Mouse (Mus musculus) T-helper 1 cell (primary cell): ENCODE data around the gene Cd300ld5.

Experiments used
- in situ Hi-C: fragments of 300-600 bp; cut with MboI, MseI; formaldehyde crosslinking; loops from one replicate; pipeline ENCODE4 v1.15.1; 2025; ENCODE audit warnings: high pct_unique_total_duplicates

Gene Cd300ld5

DNA sequence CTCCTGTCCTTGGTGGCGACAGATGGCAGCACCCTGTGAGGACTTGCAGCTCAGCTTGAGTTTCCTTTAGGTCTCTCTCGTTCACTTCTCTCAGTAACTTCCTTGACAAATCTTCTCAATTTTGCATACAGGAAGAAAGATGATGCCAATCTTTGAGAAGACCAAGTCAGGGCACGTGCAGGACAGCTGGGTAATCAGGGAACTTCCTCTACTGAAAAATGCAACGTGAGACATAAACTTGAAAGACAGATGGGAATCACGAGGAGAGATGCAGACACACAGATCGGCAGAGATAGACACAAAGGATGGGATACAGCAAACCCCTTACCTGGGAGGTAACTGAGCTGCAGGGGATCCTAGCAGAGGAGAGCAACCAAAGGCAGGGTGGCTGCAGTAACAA, at the start of gene Cd300ld5:
Cd300ld5 (minus strand) TSS at position 101 of the 400 bp plus-strand sequence.
- in situ Hi-C loops: loop anchor here (10.0 kb wide), 1 partner anchor 53 kb away; the partner anchor contains the start of gene Cd300ld

DNA sequence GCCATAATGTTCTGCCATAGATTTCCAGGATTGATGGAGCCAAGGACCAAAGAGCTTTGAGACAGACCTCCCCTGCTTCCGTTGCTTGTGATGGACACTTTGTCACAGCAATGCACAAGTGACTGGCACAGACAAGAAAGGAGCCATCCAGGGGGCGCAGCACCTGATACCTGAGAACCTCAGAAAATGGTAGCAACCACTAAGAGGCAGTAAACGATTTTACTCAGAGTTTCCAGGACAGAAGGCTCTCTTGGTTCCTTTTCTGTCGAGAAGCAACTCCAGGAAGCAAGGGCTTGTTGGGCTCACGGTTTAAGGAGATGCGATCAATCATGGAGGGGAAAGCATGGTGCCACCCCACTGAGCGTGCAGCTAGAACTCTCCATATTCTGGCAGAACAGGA, 48.6 kb upstream of the Cd300ld5 start:
- in situ Hi-C loops: no loop called here

DNA sequence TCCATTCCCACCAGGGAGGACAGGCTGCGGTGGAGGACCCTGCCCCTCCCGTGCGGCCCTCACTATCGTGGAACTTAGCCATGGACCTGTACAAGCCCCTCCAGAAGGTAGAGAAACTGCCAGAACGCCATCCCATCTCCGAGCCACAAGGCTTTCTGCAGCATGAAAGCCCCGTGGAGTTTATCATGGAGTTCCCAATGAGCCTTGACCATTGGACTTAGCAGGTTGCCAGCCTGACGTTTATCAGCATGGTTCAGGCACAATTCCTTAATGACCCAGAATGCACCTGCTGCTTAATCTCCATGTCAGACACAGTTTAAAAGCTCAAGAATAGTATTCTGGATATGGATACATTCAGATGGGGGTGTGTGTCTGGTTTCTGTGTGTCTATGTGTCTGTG, 47.5 kb upstream of the Cd300ld5 start:
- in situ Hi-C loops: no loop called here

DNA sequence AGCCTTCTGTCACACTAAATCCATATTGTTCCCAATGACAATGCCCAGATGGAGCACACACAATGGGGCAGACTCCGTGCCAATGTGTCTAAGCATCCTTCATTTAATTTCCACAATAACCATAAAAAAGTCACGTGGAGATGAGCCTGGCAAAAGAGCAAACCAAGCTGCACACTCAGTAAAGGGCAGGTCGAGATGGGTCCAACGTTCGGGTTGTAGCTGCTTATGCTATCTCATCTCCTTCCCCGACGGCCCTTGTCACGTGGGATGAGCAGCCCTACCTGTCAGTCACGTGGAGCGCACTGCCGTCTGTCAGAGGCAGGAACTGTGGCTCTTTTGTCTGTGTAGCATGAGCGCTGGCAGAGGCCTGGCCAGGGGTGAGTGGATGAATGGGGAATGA, 47.0 kb upstream of the Cd300ld5 start:
- in situ Hi-C loops: no loop called here

DNA sequence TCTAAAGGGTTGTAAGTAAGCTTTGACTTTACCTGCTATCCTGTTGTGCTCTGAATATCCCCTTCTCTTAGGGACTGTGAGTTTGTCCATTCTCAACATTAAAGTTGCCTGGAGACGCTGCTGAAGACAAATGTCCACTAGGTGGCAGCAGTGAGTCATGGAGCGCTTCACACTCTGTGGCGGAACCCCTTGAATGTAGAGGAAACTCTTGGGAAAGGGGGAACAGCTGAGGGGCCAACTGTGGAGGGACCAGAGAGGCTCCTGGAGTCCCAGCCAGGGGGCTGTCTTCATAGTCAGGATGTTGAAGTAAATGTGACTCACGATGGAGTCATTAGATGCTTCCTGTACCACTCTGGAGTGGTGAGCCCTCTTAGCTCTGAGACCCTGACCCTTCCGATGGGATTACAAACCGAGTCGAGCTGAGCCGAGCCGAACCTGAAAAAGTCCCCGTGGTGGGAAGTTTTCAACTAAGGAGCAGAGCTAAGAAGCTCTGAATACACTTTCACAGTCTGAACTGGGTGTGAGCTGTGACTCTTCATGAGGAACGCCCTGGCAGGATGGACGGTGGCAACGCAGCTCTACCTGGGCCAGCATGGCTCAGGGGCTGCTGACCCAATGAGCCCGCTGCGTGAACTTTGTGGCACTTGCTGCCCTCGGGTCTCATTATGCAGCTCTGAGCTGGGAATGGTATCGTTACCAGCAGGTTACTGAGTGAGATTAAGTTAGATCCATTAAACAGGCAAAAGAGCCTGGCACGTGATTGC, 46.0 kb upstream of the Cd300ld5 start:
- in situ Hi-C loops: no loop called here

DNA sequence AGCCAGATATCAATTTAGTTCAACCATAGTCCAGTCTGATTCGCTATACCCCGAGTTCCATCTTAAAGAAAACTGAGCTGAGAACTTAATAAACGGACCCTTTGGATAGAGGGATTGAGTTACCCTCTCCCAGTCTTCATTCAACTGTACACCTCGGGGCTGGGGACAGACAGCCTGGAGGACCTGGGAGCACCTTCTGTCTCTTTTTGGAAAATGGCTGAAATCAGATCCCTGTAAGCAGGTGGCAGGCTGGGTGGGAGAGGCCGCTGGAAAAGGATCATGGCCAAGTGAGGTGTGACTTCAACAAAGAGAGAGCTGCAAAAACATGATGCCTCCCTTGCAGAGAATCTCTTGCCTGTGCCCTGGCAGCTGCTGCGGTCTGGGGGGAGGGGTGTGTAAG, 44.6 kb upstream of the Cd300ld5 start:
- in situ Hi-C loops: no loop called here

DNA sequence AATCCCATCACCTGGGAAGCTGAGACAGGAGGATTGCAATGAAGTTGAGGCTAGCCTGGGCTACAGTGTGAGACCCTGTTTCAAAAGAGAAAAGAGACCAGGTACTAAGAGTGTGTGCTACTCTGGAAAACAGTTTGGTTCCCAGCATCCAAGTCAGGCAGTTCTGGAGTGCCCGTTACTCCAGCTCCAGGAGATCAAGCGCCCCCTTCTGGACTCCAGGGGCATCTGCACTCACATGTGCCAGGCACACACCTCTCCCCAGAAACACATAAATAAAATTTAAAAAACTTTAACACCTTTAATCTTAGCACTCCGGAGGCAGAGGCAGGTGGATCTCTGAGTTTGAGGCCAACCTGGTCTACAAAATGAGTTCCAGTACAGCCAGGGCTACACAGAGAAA, 43.8 kb upstream of the Cd300ld5 start:
- in situ Hi-C loops: no loop called here

DNA sequence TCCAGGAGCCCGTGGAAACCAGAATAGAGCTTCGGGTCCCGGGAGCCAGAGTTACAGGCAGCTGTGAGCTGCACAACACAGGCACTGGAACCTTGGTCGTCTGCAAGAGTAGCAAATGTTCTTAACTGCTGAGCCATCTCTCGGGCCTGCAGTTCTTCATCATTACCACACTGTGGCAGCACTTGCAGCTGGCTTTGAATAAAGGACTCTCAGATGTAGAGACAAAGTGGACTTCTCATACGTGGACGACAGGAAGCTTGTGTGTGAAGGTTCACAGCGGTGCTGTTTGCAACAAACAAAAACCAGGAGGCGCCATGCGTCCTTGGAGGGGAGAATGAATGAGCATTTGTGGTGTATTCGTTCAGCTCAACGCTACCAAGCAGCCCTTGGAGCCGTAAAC, 43.3 kb upstream of the Cd300ld5 start:
- in situ Hi-C loops: no loop called here

DNA sequence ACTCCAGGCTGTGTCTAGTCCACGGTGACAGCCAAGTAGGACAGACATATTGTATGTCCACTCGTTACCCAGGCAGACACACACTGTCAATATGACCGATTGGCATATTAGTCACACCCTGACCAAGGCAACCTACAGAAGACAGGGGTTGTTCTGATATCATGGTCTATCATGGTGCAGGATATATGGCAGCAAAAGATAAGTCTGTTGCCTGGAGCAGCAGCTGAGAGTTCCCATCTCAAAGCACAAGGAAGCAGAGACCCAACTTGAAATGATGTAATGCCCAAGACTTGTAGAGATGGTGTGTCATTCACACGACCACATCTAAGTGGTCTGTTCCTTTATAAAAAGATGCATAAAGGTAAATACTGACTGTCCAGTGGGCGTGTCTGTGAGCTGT, 41.1 kb upstream of the Cd300ld5 start:
- in situ Hi-C loops: no loop called here

DNA sequence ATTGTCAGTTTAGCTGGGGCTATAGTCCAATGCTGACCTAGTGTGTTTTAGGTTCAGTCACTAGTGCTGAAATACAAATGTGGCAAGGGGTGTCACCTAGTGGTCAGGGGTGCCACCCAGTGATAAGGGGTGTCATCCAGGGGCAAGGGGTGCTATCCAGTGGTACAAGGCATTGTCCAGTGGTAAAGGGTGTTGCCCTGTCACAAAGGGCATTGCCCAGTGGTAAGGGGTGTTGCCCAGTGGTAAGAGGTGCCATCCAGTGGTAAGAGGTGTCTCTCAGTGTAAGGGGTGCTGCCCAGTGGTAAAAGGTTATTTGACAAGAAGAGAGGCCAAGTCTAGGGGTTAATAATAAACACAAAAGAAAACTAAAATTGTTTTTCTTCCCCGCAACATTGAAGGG, 39.9 kb upstream of the Cd300ld5 start:
- in situ Hi-C loops: no loop called here

DNA sequence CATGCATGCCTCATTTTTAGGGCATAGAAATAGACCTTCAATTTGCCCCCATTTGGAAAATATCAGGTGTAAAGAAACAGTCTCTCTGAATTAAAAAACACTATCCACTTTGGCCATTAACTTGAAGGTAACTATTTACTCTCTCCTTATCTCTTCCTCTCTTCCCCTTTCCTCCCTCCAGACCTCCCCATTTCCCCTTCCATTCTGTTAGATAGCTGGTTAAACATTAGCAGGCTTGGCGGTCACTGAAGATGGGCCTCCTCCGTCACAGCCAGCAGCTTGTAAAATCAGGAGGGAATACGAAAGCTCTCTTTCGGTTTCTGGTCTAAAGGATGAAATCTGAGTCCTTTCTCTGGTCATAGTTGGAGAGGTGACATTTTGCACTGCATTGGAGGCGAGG, 38.3 kb upstream of the Cd300ld5 start:
- in situ Hi-C loops: no loop called here

DNA sequence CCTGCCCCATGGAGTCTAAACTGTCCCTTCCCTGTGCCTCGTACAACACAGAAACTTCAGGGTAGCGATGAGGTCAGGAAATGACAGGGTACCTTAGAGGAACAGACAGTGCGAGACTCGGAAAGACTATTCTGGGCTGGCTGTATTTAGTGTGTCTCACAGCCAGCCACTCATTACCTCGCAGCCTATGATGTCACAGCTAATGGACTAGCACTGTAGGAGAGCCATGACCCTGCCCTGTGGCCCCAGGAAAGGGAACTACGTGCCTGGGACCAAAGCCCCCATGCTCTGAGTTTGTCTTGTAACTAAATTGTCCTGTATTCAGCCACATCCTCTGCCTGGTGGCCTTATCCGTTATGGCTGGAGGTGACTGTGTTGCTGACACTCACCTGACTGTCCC, 37.8 kb upstream of the Cd300ld5 start:
- in situ Hi-C loops: no loop called here

DNA sequence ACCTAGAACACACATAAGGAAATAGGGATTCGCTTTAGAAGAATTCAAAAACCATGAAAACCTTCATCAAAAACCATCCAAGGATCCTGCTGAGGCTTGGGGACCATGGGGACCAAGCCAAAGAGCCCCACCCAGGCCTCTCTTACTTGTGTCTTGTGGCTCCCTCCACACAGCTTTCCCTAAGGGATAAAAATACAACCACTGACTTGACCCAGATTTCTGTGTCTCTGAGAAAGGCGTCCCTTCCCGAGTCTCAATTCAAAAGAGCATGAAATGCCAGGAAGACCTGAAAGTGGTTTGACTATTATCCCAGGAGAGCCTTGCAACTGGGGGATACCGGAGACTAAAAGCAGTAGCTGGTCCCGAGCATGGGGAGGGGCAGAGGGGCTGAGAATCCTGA, 35.4 kb upstream of the Cd300ld5 start:
- in situ Hi-C loops: no loop called here

DNA sequence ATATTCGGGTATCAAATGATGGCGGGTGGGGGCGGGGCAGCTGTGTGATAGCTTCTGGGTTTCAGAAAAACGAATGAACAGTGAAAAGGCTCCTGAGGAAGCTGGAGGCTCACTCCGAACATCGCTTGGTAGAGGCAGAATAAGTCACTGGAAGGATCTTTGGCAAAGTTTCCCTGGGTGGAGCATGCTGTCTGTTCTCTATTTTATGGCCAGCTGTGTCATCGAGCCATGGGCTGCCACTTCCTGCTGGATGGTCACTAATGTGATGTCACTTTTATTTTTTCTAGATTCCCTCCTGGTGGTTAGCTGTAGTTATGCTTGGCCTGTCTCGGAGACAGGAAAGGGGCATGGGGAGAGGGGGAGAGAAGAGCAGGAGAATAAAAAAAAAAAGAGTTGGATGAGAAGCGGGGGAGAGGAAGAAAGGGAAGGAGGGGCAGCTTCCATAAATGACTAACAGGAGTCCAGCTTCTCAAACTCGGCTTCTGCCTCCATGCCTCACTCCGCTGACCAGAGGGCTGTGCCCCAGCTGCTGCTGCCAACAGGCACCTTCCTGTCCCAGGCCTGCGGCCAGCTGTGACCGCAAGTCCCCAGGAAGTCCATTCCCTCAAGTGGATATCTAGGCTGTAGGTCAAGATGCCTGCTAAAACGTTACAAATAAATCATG, 34.2 kb upstream of the Cd300ld5 start:
- in situ Hi-C loops: no loop called here

DNA sequence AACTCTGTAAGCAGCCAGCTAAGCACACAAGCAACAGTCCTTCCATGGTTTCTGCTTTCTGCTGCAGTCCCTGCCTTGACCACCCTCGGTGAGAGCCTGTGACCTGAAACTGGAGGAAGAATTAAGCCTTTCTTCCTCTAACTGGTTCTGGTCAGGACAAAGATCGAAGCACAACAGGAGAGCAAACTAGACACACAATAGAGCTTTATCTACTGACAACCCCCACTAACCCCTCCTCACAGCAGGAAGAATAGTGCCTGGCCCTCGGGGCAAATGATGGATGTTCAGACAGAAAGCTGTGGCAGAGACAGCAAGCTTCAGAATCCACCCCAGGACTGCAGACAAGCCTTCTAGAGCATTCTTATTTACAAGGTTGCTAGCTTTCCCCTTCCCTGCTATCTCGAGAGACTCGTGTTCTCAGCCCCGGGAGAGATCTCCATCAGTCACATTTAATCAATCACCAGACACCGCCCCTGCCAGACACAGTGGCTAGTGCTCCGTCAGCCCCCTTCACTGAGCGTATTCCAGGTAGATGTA, 33.5 kb upstream of the Cd300ld5 start:
- in situ Hi-C loops: no loop called here

DNA sequence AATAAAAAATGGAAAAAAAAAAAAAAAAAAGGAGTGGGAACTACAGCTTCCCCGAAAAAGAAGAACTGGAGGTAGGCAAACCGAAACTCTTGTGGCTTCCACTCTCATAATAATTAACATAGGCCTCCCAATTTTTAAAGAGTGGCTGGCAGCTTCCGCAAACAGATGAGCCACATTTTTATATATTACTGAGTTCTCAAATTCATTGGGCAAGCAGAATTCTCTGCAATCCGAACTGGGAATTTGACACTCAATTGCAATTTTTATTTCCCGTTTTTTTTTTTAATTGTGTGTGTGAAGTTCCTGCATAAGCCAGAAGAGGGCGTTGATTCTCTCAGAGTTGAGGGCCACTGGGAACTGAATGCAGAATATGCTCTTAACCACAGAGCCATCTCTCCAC, 29.2 kb upstream of the Cd300ld5 start:
- in situ Hi-C loops: no loop called here

DNA sequence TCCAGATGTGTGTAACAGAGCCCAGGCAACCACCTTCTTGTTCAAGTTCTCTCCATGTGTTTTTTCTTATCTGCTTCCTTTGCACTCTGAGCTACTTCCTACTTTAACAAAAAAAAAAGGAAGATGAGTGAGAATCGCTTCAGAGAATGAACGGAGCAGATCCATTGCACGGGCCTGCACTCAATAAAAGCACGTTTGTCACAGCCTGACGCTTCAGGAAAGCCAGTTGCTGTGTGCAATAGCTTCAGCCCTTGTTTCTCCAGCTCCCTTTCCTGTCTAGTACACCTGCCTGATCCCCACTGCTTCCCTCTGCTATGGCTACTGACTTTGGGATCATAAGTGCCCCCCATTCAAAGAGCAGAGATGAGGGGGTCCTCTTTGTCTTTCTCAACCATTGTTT, 24.5 kb upstream of the Cd300ld5 start, which contains the start of gene Cd300e:
Cd300e (minus strand) TSS at position 101 of the 400 bp plus-strand sequence.
- in situ Hi-C loops: loop anchor here (5.0 kb wide), 1 partner anchor 40 kb away; no protein-coding TSS in a partner anchor

DNA sequence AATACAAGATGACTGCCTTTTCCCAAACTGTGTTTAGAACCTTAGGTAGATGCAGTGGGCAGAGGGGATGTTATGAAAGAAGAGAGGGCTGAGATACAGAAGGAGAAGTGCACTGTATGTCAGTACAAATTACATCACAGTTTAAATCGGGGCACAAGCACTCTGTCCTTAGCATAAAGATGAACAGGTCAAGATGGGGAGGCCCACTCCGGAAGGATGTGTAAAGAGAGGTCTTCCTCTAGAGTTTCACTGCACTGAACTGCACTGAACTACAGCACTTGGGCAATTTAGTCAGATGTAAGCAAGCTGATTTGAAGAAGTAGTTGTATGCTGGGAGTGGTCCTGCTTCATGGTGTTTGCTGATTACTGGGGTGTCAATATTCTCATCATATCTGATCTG, 22.2 kb upstream of the Cd300ld5 start:
- in situ Hi-C loops: loop anchor here (5.0 kb wide), 1 partner anchor 37 kb away; no protein-coding TSS in a partner anchor

DNA sequence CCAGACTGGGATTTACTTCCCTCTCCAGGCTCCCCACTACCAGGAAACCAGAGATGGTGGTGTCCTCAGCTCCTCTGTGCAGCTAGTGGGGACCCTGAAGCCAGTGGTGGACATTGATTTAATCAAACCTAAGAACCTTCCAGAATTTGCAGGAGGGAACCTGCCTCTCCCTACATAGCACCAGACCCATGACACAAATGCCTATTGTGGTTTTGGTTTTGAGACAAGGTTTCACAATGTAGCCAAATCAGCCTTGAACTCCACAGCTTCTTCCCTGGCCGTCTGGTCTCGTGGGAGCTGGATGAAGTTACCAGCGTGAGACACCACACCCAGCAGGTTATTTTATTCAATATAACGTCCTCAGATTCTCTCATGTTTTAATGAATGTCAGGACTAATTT, 21.1 kb upstream of the Cd300ld5 start:
- in situ Hi-C loops: no loop called here

DNA sequence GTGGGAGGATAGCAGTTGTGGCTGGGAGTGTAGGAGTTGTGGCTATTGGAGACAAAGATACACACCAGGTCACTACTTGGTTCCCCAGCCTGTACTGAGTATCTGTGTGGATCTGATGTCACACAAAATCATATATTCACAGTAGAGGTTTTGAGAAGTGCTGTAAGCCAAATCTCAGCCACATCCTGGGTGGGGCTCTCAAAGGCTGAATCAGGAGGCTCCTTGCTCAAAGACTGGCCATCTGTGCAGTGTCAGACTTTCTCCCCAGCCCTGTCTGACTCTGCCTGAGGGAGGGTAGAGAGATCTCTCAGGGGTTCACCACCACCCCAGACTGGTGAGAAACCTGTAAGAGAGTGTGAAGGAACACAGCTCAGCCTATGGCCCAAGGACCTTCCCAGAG, 17.0 kb upstream of the Cd300ld5 start:
- in situ Hi-C loops: no loop called here

DNA sequence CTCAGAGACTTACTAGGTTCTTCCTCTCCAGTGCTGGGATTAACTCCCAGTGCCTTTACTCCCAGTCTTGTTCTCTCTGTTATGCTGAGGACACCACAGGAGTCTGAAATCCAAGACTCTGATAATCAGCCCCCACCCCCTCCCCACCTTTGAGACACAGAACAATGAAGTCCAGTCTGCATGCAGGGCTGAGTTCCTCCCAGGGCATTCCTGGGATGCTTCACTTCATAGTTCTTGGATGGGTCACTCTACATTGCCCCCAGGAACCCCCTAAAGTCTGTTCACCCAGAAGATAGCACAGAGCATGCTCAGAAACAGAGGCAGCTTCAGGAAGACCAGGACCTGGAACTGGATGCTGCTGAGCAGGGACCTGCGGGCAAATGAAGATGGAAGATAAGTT, 15.4 kb upstream of the Cd300ld5 start:
- in situ Hi-C loops: no loop called here

DNA sequence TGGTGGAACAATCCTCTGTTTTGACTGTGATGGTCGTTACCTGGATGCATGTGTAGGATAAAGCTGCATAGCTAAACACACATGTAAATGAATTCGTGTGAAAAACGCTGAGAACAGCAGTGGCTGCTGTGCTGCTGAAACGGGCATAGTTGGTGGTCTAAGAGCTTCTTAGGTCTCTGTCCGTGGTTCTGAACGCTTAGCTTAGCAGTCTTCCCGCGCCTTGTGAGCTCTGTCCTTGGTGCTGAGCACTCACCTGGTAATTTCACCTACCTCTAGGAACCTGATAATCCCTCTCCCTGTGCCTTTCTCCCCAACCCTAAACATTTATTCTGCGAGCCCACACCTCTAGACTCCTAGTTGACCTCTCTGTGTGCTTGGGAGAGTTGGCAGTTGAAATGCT, 14.6 kb upstream of the Cd300ld5 start:
- in situ Hi-C loops: no loop called here
